Mouse (Mus musculus) spleen, adult 12 weeks (tissue): ENCODE measurements around the gene Csdc2.

Source experiments
- DNase-seq: peaks from one replicate; pipeline ENCODE4 v3.0.0; 2022; ENCODE audit warnings: low spot score

Csdc2 gene

DNA sequence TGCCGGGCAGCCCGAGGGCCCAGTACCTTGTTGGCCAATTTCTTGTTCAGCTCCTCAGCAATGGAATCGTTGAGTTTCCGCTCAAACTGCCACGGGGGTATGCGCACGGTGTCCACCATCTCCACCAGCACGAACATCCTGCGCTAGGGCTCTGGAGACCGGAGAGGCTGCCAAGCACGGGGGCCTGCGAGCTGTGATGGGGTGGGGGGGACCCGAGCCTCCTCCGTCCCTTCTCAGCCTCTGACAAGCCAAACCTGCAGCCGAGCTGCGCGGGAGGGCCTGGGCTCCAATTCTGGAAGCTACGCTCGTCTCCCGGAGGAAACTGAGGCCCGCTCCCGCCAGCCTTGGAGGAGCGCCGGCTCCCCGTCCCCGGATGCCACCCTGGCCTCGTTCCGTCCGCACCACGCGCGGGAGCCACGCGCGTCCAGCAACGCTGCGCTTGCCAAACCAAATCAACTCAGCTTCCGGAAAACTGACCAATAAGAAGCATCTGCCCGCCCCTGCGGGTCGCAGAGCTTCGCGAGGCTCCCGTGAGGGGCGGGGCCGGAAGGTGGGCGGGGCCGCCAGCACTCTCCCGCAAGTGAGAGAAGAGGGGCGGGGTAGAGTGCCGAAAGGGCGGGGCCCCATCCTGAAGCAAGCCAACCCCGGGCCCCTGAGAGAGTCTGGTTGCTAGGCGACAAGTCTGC lies 10.7 kb upstream of the Csdc2 start, which contains the start of gene Polr3h:
Gene Polr3h (minus strand): TSS at position 481 of the 686 bp plus-strand sequence.
- DNase-seq, result peak; percentile 88

DNA sequence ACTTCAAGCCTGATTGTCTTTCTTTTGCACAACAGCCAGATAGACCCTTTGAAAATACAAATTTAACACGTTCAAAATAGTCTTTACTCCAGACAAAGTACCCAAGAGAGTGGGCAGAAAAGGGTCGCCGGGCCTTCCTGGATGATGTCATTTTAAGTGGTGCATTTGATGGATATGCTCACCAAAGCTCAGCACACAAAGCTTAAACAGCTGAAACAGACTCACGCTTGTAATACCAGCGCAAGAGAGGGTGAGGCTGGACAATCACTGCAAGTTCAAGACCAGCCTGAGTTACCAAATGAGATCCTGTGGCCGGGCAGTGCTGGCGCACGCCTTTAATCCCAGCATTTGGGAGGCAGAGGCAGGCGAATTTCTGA lies 10.1 kb upstream of the Csdc2 start:
- no peak for DNase-seq

DNA sequence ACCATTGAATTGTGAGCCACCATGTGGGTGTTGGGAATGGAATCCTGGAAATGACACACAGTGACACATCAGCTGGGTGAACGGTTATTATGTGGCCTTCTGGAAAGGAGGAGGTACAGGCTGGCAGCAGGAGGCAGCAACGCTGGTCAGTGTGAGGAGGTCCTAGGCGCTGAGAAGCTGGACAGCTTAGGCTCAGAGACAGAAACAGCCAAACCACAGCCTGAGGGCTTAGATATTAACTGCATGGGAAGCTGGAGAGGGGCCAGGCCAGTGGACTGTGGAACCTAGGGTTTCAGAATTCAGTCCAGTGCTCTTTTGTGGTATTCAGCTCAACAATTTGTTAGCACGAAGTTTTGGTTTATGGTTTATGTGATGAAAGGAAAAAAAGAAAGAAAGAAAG lies 8.8 kb upstream of the Csdc2 start:
- no peak for DNase-seq

DNA sequence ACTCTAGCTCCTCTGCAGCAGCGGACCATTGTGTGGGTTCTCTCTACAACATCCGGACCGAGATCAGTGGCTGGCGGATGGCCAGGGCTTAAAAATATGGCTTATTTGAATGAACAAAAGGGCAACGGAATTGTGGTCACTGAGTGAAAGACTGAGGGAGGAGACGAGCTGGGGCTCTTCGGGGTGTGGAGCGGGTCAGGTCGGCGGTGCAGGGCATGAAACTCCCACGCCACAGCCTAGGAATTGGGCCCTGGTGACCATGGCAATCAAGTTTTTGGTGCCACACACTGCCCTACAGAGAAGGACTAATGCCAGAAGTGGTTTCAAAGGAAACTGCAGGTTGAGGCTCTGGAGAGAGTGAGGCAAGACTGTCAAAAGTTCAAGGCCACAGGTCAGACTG lies 8.3 kb upstream of the Csdc2 start:
- peak; percentile 26 for DNase-seq

DNA sequence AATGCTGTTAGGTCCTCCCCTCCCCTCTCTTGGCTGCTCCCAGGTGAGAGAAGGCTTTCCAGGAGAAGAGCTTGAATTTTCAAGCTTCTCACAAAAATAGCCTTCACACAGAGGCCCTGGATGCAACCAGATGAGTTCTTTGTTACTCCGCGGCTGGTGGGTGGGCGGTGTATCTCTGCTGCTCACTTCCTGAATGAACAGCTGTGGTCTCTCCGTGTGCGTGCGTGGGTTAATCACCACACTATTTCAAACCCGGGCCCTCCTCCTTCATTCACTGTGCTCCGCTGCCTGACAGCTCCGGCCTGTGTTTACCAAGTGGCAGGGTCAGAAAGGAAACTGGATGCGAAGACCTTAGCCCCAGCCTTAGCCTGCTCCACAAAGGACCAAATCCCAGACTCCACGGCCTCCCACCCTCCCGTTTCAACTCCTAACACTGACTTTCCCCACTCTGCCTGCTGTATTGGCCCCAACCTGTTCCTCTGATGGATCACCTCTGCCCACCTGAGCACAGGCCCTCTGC lies 3.5 kb upstream of the Csdc2 start:
- DNase-seq, result no peak

DNA sequence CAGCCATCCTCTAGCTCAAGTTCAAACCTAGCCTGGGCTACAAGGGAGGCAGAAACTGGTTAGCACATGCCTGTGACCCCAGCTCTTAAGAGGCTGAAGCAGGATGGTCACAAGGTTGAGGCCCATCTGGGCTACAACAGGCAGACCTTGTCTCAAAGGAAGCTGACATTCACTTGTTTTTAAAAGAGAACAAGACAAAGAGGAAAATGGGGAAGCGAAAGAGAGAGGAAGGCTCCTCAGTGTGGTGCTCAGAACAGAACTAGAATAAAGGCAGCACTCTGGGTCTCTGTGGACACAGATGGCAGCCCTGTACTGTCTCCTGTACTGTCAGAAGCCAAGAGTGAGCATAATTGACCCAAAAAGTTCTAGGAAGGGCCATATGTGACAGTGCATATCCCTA lies 2.6 kb upstream of the Csdc2 start:
- DNase-seq, result no peak

DNA sequence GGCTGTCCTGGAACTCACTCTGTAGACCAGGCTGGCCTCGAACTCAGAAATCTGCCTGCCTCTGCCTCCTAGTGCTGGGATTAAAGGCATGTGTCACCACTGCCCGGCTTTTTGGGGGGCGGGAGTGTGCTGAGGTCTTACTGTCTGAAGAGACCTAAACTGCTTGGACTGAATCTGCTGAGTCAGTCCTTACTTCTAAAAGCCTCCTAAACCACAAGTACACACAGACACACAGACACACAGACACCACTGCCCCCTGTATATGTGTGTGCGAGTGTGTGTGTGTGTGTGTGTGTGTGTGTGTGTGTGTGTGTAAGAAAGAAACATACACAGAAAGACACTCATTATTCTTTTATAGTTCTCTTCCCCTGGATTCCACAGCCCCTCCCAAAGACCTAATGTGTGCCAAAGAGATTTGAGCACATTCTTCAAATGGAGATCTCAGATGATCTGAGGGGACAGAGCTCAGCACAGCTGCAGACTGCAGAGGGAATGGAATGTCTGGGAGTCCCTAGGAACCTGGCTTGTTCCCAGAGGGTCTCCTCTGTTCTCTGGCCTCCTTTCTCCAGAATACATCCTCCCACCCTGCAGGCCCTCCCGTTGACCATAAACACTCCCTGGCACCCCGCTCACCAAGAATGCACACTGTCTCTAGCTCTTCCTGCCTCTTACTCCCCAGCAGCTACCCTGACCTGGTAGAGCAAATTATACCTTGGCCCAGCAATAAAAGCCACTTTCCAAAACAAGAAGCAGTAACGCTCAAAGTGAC lies 506 bp upstream of the Csdc2 start:
- DNase-seq, result no peak

DNA sequence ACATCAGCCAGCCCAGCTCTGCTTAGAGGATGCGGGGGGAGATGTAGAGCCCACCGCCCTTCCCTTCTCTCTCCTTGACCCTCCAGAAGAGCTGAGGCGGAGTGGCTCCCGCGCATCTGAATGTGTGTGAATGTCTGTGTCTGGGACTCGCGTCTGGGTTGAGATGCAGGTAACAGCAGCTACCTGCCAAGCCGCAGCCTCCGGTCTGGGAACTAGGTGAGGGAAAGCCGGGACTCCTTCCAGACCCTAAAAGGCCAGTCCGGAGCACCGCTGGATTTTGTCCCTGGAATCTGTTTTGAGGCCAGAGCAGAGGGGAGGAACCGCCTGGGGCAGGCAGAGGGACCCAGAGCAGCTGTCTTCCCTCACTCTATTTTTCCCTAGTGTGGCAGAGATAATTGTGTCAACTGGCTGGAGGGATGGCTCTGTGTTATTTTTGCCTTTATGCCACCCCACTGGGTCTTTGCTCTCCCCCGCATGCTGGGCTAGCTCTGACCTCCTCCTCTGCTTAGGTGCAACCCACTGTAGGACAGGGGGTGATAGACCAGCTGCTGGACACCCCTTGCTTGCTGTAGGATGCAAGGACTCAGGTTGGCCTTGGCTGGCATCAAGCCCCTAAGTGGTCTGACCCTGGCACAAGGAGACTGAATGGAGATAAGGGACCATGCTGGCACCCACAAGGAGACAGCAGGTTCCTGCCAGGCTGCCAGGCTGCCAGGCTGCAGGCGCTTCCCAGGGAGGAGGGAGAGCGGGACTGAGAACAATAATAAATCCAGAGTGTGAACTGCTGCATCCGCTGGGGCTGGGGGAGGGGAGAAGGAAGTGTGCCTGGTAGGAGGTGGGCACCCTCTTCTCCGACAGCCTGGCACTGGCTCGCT lies 776 bp downstream of the Csdc2 start:
- DNase-seq, result no peak

DNA sequence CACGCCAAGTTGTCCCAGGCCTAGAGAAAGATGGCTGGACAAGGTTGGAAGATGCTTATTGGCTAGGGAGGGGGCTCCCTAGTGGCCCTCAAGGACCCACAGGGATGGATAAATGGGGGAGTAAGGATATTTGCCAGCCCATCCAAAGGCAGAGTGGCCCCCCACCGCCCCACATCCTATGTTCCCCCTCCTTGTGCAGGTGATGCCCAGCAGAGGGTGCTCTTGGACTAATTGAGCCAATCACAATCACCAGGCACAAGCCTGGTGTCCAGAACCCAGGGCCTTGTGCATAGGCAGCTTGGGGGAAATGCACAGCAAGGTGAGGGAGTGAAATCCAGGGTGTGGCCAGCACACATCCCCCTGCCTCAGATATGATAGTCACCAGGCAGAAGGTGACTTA lies 1.7 kb downstream of the Csdc2 start:
- no peak for DNase-seq

DNA sequence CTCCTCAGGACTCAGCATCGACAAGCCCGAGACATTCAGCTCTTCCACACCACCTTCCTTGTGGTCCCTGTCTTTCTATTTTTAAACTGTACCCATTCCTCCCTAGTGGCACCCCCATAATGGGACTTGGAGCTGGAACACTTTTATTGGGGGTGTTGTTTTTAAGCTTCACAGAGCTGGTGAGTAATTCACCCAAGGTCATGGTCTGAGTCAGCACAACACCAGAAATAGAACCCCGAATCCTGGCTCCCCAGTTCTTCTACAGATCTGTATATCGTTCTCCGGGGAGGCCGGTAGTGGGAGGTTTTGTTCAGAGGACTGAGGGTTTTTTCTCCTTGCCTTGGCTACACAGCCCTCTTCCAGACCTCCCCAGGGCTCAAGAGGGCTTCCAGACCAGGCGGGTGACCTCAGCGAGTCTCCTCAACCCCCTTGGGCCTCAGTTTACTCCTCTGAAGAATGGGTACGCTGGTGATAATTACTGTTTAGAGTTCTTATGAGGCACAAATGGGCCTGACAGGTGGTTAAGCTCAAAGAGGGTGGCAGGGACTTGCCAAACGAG lies 2.7 kb downstream of the Csdc2 start:
- no peak for DNase-seq

DNA sequence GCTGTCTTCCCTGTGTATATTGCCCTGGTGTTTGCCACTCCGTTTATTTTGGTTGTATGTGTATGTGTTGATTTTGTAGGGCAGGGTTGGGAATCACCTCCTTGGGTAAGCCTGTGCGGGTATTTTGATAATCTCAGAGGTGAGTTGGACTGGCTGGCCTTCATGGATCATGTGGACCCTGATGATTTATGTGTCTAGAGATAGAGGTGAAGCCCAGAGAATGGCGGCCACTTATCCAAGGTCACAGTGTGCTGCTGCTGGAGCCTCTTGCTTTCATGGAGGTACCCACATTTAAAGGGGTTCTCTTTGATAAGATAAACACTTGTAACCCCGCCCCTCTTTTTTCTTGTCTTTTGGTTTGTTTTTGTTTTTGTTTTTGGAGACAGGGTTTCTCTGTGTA lies 3.2 kb downstream of the Csdc2 start:
- no peak for DNase-seq

DNA sequence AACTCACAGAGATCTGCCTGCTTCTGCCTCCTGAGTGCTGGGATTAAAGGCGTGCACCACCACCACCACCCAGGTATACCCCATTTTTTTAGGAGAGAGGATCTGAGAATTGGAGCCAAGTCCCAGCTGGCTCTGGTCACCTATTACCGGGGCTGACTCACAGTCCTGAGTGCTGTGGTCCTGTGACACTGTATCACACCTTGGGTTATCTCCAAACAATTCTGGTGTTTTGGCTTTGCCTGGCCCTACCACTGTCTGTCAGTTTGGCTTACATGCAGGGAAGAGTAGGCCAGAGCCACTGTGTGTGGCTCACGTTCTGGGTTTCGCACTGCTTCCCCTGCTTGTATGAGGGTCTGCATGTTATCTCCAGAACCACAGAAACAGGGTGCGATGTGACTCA lies 3.7 kb downstream of the Csdc2 start:
- DNase-seq, result no peak

DNA sequence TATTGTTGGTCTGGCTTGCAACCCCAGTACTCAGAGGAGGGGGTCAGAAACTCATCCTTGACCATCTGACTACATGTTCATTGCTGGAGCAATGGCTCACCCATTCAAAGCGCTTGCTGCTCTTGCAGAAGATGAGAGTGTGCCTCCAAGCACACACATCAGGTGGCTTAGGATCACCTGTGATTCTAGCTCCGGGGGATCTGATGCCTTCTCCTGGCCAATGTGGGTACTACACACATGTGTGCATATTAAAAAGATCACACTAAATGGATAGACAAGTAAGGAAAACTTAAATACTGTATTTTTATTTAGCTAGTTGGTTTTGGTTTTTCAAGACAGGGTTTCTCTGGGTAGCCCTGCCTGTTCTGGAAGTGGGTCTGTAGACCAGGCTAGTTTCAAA lies 4.5 kb downstream of the Csdc2 start:
- DNase-seq, result no peak

DNA sequence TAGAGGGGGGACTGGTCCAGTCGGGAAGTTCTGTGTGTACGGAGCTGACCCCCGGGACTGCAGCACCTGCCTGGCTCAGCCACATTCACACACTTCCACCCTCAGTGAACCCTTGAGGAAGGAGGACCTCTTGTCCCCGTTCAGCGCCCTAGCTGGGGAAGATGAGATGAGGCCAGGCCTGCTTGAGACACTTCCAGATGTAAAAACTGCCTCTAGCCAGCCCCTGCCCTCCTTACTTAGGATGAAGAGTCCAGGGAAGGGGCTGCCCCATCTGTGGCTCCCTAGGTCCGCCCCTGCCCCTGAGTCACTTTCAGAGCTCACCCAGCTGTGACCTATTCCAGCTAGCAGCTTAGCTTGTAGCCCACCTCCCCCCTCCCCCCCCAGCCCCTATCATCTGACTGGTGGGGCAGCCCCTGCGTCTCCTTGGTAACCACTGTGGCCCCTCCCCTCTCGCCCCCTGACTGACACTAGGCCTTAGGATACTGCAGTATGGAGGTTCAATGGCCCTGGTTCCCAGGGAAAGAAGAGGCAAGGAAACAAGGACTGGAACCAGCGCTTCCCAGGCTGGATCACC lies 6.7 kb downstream of the Csdc2 start:
- no peak for DNase-seq

DNA sequence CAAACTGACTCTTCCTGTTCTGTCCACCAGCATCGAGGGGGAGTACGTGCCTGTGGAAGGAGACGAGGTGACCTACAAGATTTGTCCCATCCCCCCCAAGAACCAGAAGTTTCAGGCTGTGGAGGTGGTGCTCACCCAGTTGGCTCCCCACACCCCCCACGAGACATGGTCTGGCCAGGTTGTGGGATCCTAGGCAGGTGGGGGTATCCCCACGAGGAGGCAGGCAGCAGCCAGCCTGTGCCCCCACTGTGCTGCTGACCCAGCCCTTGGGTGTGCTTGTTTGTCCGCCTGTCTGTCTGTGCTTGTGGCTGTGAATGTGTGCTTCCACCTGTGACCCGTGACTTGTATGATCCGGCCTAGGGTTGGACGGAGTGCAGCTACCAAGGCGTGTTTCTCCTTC lies 12.5 kb downstream of the Csdc2 start:
- DNase-seq, result no peak

DNA sequence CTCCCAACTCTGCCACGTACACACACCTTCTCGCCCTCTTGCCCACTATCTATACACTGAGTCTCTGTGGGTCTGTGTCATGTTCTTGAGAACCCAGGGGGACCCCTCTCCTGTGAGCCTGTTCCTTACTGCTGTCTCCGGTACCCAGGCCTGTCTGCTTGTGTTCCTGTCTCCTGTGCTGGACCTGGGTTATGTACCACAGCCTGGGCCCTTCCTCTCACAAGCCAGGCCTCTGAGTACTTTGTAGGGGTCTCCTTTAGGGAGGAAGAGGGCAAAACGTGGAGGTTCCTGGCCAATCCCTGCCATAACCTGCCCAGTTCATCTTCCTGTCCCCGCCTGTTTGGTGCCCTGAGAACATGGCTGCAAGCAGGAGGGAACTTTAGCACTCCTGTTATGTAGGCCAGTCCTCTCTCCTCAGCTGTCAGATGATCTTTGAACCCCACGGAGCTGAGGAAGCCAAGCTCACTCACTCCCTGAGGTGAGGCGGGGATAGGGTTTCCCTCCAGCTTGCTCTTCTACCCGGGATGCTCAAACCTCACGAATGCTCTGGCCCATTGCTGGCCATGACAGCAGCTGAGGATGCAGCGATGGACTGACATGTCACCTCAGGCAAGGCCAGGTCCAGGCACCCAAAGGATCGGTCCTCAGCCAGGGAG lies 13.0 kb downstream of the Csdc2 start:
- no peak for DNase-seq

DNA sequence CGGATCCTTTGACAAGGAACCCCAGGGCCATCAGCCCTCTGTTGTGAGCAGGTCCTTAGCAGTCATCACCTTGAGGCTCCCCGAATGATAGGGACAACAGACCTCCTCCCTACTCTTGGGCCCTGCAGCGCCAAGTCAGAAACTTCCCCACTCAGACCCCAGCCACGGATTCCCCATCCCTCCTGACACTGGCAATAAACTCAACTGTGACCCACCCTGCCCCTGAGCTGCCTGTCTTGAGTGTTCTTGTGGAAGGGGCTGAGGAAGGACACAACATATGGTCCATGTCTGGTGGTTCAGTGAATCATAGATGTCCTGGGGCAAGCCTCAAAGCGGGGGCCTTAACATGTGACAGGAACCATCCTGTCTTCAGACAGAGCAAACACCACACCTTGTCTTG lies 14.2 kb downstream of the Csdc2 start:
- no peak for DNase-seq

DNA sequence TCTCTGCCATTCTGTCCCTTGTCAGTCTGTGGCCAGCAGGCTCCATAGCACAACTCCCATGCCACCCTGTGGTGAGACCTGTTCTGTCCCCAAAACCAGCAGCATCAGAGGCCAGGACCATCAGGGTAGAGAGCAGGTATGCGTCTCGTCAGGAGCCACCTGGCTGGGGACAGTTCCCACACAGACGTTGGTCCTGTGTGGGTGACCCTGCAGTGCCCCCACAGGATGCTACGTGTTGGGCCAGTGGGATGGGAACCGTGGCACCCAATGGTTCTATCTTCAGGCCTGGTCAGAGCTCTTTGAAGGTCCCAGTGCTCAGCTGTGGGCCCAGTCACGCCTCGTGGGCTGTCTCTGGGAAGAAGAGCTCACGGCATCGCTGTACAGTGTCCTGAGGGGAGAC lies 14.6 kb downstream of the Csdc2 start:
- DNase-seq, result no peak

DNA sequence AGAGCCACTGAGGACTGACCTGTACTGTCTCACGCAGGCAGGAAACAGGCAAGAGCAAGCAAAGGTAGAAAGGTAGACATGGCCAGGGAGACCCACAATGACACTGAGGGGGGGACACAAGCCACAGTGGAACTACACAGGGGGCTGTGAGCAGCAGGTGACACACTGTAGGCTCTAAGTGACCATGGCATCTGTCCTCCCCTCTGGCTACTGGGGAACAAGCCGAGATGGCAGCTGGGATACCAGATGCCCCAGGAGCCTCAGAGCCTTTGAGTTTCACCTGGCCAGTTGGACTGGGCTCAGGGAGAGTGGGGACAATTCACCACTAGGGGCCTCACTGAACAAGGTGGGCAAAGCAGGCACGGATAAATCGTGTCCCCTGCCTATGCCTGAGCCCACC lies 15.8 kb downstream of the Csdc2 start:
- no peak for DNase-seq

DNA sequence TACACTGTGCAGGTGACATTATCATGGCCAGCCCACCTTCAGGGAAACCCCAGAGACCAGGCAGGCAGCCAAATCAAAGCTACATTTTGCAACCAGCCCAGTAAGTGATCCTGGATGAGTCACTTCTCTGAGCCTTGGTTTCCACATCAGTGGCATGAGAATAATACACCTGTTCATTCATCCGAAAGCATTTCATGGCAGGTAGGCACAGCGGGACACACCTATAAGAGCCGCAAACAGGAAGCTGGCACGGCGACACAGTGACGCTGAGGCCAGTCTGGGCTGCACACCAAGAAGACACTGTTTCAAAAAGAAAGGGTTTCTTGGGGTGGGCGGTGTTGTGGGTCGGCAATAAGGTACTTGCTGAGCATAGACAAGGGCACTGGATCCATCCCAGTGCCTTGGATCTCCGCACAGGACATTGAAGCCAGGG lies 17.6 kb downstream of the Csdc2 start:
- DNase-seq, result no peak

DNA sequence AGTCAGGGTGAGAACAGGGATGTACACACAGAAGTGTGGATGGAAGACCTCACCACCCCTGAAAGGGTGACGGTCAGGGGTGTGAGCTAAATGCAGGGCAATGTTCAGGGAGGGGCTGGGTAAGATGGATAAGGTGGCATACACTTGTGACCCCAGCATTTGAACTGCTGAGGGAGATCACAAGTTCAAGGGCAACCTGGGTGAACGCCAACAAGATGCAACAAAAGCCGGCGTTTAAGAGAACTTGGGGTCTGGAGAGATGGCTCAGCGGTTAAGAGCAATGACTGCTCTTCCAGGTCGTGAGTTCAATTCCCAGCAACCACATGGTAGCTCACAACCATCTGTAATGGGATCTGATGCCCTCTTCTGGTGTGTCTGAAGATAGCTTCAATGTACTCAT lies 18.2 kb downstream of the Csdc2 start:
- no peak for DNase-seq
